Mouse (Mus musculus) leukemia stem cell, adult 10-12 weeks (primary cell): Measurements from ENCODE around the gene Rilp. TPM values are rescaled to one million over a fixed set of nuclear protein-coding genes. Genes with fewer than 3 reads are reported as not detected.

ENCODE experiments used
- polyA plus RNA-seq: library from polyadenylated mRNA; stranded (reverse); fragments of >175 nt; gene quantifications from 2 replicates; pipeline ENCODE4 v1.2.3, GENCODE M21; 2012; ENCODE audit warnings: low replicate concordance

Rilp gene
- polyA plus RNA-seq: 0.30 and 1.1 TPM in 2 replicates

GRCm38 (mm10) chr11:75509741-75510626, at the start of gene Rilp:
TSS of gene Rilp (plus strand) at chr11:75510094.

GRCm38 (mm10) chr11:75460844-75461742, 48.8 kb upstream of the Rilp start, which contains the start of gene Tlcd2:
TSS of gene Tlcd2 (plus strand) at chr11:75461715.

GRCm38 (mm10) chr11:75486601-75487285, 23.2 kb upstream of the Rilp start, which contains the start of gene Prpf8:
TSS of gene Prpf8 (plus strand) at chr11:75486816.

GRCm38 (mm10) chr11:75513336-75513735, 3.4 kb downstream of the Rilp start, which contains the start of gene Scarf1:
TSS of gene Scarf1 (plus strand) at chr11:75513540.

GRCm38 (mm10) chr11:75531469-75532242, 21.8 kb downstream of the Rilp start, which contains the start of gene Slc43a2:
TSS of gene Slc43a2 (plus strand) at chr11:75531694.

Other genes with a start within 250 kb of the Rilp start
- gene Rpa1, start 161.8 kb upstream of the Rilp start, polyA plus RNA-seq: 36.1 and 98.9 TPM in 2 replicates
- gene Smyd4, start 161.7 kb upstream of the Rilp start, polyA plus RNA-seq: 1.1 and 1.2 TPM in 2 replicates
- 1.7 TPM in 2 replicates for gene Serpinf1, start 87.4 kb upstream of the Rilp start, polyA plus RNA-seq
- 0.23 TPM in 1 of 2 replicates, not detected in the other for gene Serpinf2, start 70.5 kb upstream of the Rilp start, polyA plus RNA-seq
- 39.0 and 68.5 TPM in 2 replicates for gene Wdr81, start 55.4 kb upstream of the Rilp start, polyA plus RNA-seq
- gene Tlcd2, start 48.4 kb upstream of the Rilp start, polyA plus RNA-seq: 4.8 and 7.8 TPM in 2 replicates
- gene Prpf8, start 23.3 kb upstream of the Rilp start, polyA plus RNA-seq: 27.1 and 69.4 TPM in 2 replicates
- 0.98 and 4.7 TPM in 2 replicates for gene Scarf1, start 3.4 kb downstream of the Rilp start, polyA plus RNA-seq
- 17.5 and 29.1 TPM in 2 replicates for gene Slc43a2, start 21.6 kb downstream of the Rilp start, polyA plus RNA-seq
- gene Pitpna, start 78.0 kb downstream of the Rilp start, polyA plus RNA-seq: 18.7 and 52.8 TPM in 2 replicates
- gene Inpp5k, start 120.9 kb downstream of the Rilp start, polyA plus RNA-seq: 7.7 and 60.5 TPM in 2 replicates
- 19.6 and 58.4 TPM in 2 replicates for gene Myo1c, start 140.4 kb downstream of the Rilp start, polyA plus RNA-seq
- 108 and 131 TPM in 2 replicates for gene Crk, start 169.2 kb downstream of the Rilp start, polyA plus RNA-seq
- 61.8 and 64.0 TPM in 2 replicates for gene Ywhae, start 222.8 kb downstream of the Rilp start, polyA plus RNA-seq